Mouse (Mus musculus): ENCODE measurements around the gene Tead2. TPM values are rescaled to one million over a fixed set of nuclear protein-coding genes. Genes with fewer than 3 reads are reported as not detected.

The Tead2 gene
- total RNA-seq, 4 experiments from 2014 or later = 10.7 to 14.1 (median 12.0) TPM

- DNase-seq = no peak
Measured at GRCm38 (mm10) chr7:45263006-45263607, 47.6 kb downstream of the Tead2 start.

GRCm38 (mm10) chr7:45264348-45264747 lies 48.8 kb downstream of the Tead2 start:
- DNase-seq = no peak

GRCm38 (mm10) chr7:45265518-45265917 lies 50.0 kb downstream of the Tead2 start:
- no peak for DNase-seq

GRCm38 (mm10) chr7:45272786-45273412 lies 57.3 kb downstream of the Tead2 start:
- DNase-seq = no peak

- no peak for DNase-seq
Measured at GRCm38 (mm10) chr7:45273672-45274071, 58.1 kb downstream of the Tead2 start.

GRCm38 (mm10) chr7:45277136-45277760 lies 61.7 kb downstream of the Tead2 start, which contains the start of gene Slc6a21:
TSS of gene Slc6a21 (plus strand) at chr7:45277513.
- DNase-seq = peak; percentile 69

Small RNA genes within 50 kb of the gene (microRNA-seq; reads per million reads assigned to microRNA genes)
- gene Mir7055 = 0 reads per million in 2 experiments

Other genes starting within 250 kb of the Tead2 start
- gene Cpt1c, start 240.9 kb upstream of the Tead2 start, total RNA-seq (2022) = 10 to 100 TPM; 13.7 to 28.4 (median 20.4) TPM
- gene Prmt1, start 229.2 kb upstream of the Tead2 start, total RNA-seq (2022) = 100 to 1,000 TPM; 221 to 296 (median 243) TPM
- 100 to 1,000 TPM; 118 to 180 (median 144) TPM for gene Irf3, start 218.1 kb upstream of the Tead2 start, total RNA-seq (2022)
- gene Bcl2l12, start 217.0 kb upstream of the Tead2 start, total RNA-seq (2022) = 10 to 100 TPM; 15.9 to 34.1 (median 22.1) TPM
- 100 to 1,000 TPM in 2 of 4 experiments, 10 to 100 TPM in 2; 88.5 to 120 (median 101) TPM for gene Scaf1, start 199.4 kb upstream of the Tead2 start, total RNA-seq (2022)
- gene Rras, start 197.8 kb upstream of the Tead2 start, total RNA-seq (2022) = 100 to 1,000 TPM in 3 of 4 experiments, 10 to 100 TPM in 1; 89.6 to 138 (median 129) TPM
- 10 to 100 TPM; 64.6 to 86.8 (median 70.0) TPM for gene Prr12, start 162.9 kb upstream of the Tead2 start, total RNA-seq (2022)
- gene Nosip, start 153.3 kb upstream of the Tead2 start, total RNA-seq (2022) = 10 to 100 TPM; 57.5 to 81.7 (median 66.6) TPM
- gene Prrg2, start 153.1 kb upstream of the Tead2 start, total RNA-seq (2022) = 10 to 100 TPM; 16.4 to 20.5 (median 17.1) TPM
- 10 to 100 TPM; 33.1 to 51.0 (median 37.1) TPM for gene Rcn3, start 123.5 kb upstream of the Tead2 start, total RNA-seq (2022)
- 100 to 1,000 TPM; 105 to 151 (median 125) TPM for gene Fcgrt, start 111.9 kb upstream of the Tead2 start, total RNA-seq (2022)
- 1,000 to 10,000 TPM; 1,085 to 1,250 (median 1,138) TPM for gene Rps11, start 91.3 kb upstream of the Tead2 start, total RNA-seq (2022)
- 1,000 to 10,000 TPM; 1,558 to 1,710 (median 1,647) TPM for gene Rpl13a, start 87.0 kb upstream of the Tead2 start, total RNA-seq (2022)
- gene Gm45713, start 79.5 kb upstream of the Tead2 start, total RNA-seq (2022) = not detected
- 10 to 100 TPM; 20.4 to 56.7 (median 39.5) TPM for gene Flt3l, start 79.3 kb upstream of the Tead2 start, total RNA-seq (2022)
- gene Pih1d1, start 61.5 kb upstream of the Tead2 start, total RNA-seq (2022) = 10 to 100 TPM; 58.4 to 73.0 (median 68.9) TPM
- 10 to 100 TPM; 76.3 to 79.7 (median 77.2) TPM for gene Aldh16a1, start 61.2 kb upstream of the Tead2 start, total RNA-seq (2022)
- gene Slc17a7, start 51.8 kb upstream of the Tead2 start, total RNA-seq (2022) = 1 to 10 TPM in 1 of 4 experiments, under 1 TPM in 3; 0.46 to 1.1 (median 0.65) TPM
- not detected for gene Gfy, start 36.2 kb upstream of the Tead2 start, total RNA-seq (2022)
- gene Pth2, start 34.8 kb upstream of the Tead2 start, total RNA-seq (2022) = not detected
- 1 to 10 TPM in 1 of 4 experiments, under 1 TPM in 3; 0.12 to 1.2 (median 0.29) TPM for gene Ccdc155, start 10.9 kb upstream of the Tead2 start, total RNA-seq (2022)
- not detected for gene Dkkl1, start 3.6 kb upstream of the Tead2 start, total RNA-seq (2022)
- 10 to 100 TPM in 1 of 4 experiments, 1 to 10 TPM in 3; 4.9 to 11.2 (median 7.0) TPM for gene Cd37, start 23.4 kb downstream of the Tead2 start, total RNA-seq (2022)
- under 1 TPM in 1 of 4 experiments, not detected in 3; 0.37 TPM for gene Slc6a16, start 25.3 kb downstream of the Tead2 start, total RNA-seq (2022)
- under 1 TPM in 1 of 4 experiments, not detected in 3; 0.26 TPM for gene Slc6a21, start 61.8 kb downstream of the Tead2 start, total RNA-seq (2022)
- gene Trpm4, start 118.0 kb downstream of the Tead2 start, total RNA-seq (2022) = 10 to 100 TPM in 2 of 4 experiments, 1 to 10 TPM in 2; 5.8 to 19.1 (median 10.4) TPM
- under 1 TPM; 0.09 to 0.31 (median 0.26) TPM for gene Hrc, start 119.5 kb downstream of the Tead2 start, total RNA-seq (2022)
- gene Ppfia3, start 151.3 kb downstream of the Tead2 start, total RNA-seq (2022) = 1 to 10 TPM; 2.8 to 7.2 (median 4.7) TPM
- gene Lin7b, start 154.8 kb downstream of the Tead2 start, total RNA-seq (2022) = 10 to 100 TPM in 2 of 4 experiments, 1 to 10 TPM in 2; 1.8 to 14.1 (median 7.6) TPM
- gene Snrnp70, start 180.0 kb downstream of the Tead2 start, total RNA-seq (2022) = 100 to 1,000 TPM; 232 to 563 (median 376) TPM
- not detected for gene Kcna7, start 189.9 kb downstream of the Tead2 start, total RNA-seq (2022)
- gene Ntf5, start 197.9 kb downstream of the Tead2 start, total RNA-seq (2022) = under 1 TPM in 3 of 4 experiments, not detected in 1; 0.13 to 0.22 (median 0.20) TPM
- gene Lhb, start 205.1 kb downstream of the Tead2 start, total RNA-seq (2022) = not detected
- 10 to 100 TPM; 28.5 to 33.9 (median 29.8) TPM for gene Gys1, start 219.1 kb downstream of the Tead2 start, total RNA-seq (2022)
- gene Ruvbl2, start 222.3 kb downstream of the Tead2 start, total RNA-seq (2022) = 10 to 100 TPM; 36.8 to 43.8 (median 38.8) TPM
- 1,000 to 10,000 TPM; 1,223 to 1,354 (median 1,306) TPM for gene Ftl1, start 244.1 kb downstream of the Tead2 start, total RNA-seq (2022)